Mouse (Mus musculus): ENCODE data around the gene Alkbh6.

GRCm38 (mm10) chr7:30288046-30288445 lies 20.5 kb upstream of the Alkbh6 start:
- TF ChIP-seq POLR2A (IDR thresholded peaks at IDR 0.05; ENCODE audit: control insufficient read depth, low read depth, low read length) (no peak), CTCF (IDR thresholded peaks at IDR 0.05; ENCODE audit: control insufficient read depth, insufficient read depth, insufficient replicate concordance, low read depth, low read length) (no peak)
